Mouse (Mus musculus): ENCODE data around the gene Nfatc2. TPM values are rescaled to one million over a fixed set of nuclear protein-coding genes. Genes with fewer than 3 reads are reported as not detected.

Gene Nfatc2
- polyA plus RNA-seq (2016; fragmentation: Nextera tagmentation; extraction: Ambion mirVana) = 0.54 and 0.61 TPM in 2 replicates

GRCm38 (mm10) chr2:168601491-168602386 lies at the start of gene Nfatc2:
Gene Nfatc2 (minus strand): TSS chr2:168601657.
- Histone ChIP-seq H3K9me3 (replicated peaks) (no peaks in the 10 kb centered on the region), H3K4me1 (peaks cover 32% of the 10 kb centered on the region), H3K27ac (replicated peaks) (peak within 1 kb of the TSS; percentile 81), H3K27me3 (ENCODE audit: low read depth, poor library complexity, severe bottlenecking) (peaks cover 83% of the 10 kb centered on the region), H3K4me3 (peak within 1 kb of the TSS; percentile 70), H3K36me3 (no peaks in the 10 kb centered on the region)
- peak; percentile 71 for DNase-seq (ENCODE audit: low spot score)
- 1% methylated on average over 56 of the region's 56 CpGs for WGBS

- peaks cover 42% of the 10 kb centered on the region for H3K36me3 ChIP-seq
- peaks cover 8% of the 10 kb centered on the region for H3K4me1 ChIP-seq
- no peak overlapping the region for H3K27ac ChIP-seq (replicated peaks)
- H3K9me3 ChIP-seq (replicated peaks) = no peaks in the 10 kb centered on the region
- no peaks in the 10 kb centered on the region for H3K27me3 ChIP-seq (ENCODE audit: low read depth, poor library complexity, severe bottlenecking)
- no peak overlapping the region for H3K4me3 ChIP-seq
- WGBS = 83% methylated on average over 8 of the region's 8 CpGs
- DNase-seq (ENCODE audit: low spot score) = no peak
These were observed 46.7 kb upstream of the Nfatc2 start for GRCm38 (mm10) chr2:168648171-168648570.

DNA sequence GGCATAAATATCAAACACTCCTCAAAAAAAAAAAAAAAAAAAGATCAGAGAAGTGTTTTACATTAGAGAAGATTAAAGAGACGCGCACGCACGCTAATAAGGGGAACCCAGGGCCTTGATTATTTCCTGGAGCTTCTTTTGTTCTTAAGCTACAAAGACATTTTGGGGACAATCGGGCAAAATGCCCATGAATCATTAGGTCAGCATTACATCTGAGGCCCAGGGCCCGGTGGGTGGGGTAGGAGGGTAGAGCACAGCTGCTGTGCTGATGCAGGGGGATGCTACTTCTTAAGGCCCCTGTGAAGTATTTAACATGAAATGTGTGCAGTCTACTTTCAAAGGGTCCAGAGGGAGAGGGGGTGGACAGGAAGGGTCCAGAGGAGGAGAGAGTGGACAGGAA lies 43.4 kb upstream of the Nfatc2 start:
- Histone ChIP-seq H3K36me3 (peaks cover 42% of the 10 kb centered on the region), H3K27me3 (ENCODE audit: low read depth, poor library complexity, severe bottlenecking) (no peaks in the 10 kb centered on the region), H3K27ac (replicated peaks) (peak overlapping the region; percentile 50; the same call in 1 of the 2 replicates), H3K4me1 (peaks cover 21% of the 10 kb centered on the region), H3K4me3 (no peak overlapping the region), H3K9me3 (replicated peaks) (no peaks in the 10 kb centered on the region)
- WGBS = 85% methylated on average over 6 of the region's 6 CpGs
- no peak for DNase-seq (ENCODE audit: low spot score)

- Histone ChIP-seq H3K4me1 (peaks cover 21% of the 10 kb centered on the region), H3K36me3 (peaks cover 36% of the 10 kb centered on the region), H3K9me3 (replicated peaks) (no peaks in the 10 kb centered on the region), H3K4me3 (no peak overlapping the region), H3K27me3 (ENCODE audit: low read depth, poor library complexity, severe bottlenecking) (no peaks in the 10 kb centered on the region), H3K27ac (replicated peaks) (no peak overlapping the region)
- WGBS = 87% methylated on average over 20 of the region's 20 CpGs
- no peak for DNase-seq (ENCODE audit: low spot score)
These were observed 42.2 kb upstream of the Nfatc2 start for GRCm38 (mm10) chr2:168643524-168644177.

- no peak overlapping the region for H3K4me3 ChIP-seq
- no peak for DNase-seq (ENCODE audit: low spot score)
- 67% methylated on average over 11 of the region's 11 CpGs for WGBS
- no peaks in the 10 kb centered on the region for H3K27me3 ChIP-seq (ENCODE audit: low read depth, poor library complexity, severe bottlenecking)
- H3K4me1 ChIP-seq = peaks cover 21% of the 10 kb centered on the region
- peaks cover 31% of the 10 kb centered on the region for H3K36me3 ChIP-seq
- H3K9me3 ChIP-seq (replicated peaks) = no peaks in the 10 kb centered on the region
- H3K27ac ChIP-seq (replicated peaks) = peak overlapping the region; percentile 78
These were observed 40.7 kb upstream of the Nfatc2 start for GRCm38 (mm10) chr2:168642187-168642586.

DNA sequence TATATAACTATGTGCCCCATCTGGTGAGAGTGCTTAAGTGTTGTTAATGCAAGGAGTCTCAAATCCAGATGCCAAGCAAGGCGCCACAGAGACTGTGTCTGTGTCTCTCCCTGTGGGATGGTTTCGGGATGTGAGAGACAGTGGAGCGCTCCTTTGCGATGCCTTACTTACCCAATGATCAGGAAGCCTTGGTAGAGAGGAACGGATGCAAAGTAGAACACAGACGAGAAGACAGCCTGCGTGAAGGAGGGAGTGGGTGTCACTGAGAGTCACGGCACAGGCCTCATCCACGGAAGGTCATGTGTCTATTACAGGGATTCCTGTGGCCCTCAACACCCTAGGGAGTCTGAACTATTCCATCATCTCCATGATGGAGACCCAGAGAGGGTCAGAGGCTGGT lies 39.0 kb upstream of the Nfatc2 start:
- peaks cover 26% of the 10 kb centered on the region for H3K36me3 ChIP-seq
- H3K4me3 ChIP-seq = no peak overlapping the region
- H3K4me1 ChIP-seq = peaks cover 35% of the 10 kb centered on the region
- WGBS = 95% methylated on average over 9 of the region's 9 CpGs
- H3K27ac ChIP-seq (replicated peaks) = no peak overlapping the region
- H3K9me3 ChIP-seq (replicated peaks) = no peaks in the 10 kb centered on the region
- no peaks in the 10 kb centered on the region for H3K27me3 ChIP-seq (ENCODE audit: low read depth, poor library complexity, severe bottlenecking)
- DNase-seq (ENCODE audit: low spot score) = no peak

DNA sequence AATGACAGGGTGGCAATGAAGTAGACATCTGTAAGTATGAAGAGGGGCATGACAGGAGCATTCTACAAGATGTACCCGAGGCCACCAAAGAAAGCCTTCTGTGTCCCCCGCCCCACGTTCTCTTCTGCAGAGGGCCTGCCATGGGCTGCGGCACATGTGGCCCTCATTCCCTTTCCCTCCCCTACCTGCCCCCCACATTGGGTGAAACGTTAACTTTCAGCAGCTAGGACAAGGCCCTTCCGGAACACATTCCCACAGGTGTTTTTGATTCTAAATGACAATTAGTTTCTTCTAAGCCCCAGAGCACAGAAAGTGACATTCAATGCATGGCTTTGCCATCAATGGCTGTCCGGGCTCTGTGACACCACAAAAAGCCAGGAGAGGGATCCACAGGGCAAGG lies 33.4 kb upstream of the Nfatc2 start:
- Histone ChIP-seq H3K36me3 (peaks cover 12% of the 10 kb centered on the region; the same call in 1 of the 2 replicates), H3K9me3 (replicated peaks) (no peaks in the 10 kb centered on the region), H3K4me3 (no peak overlapping the region), H3K27ac (replicated peaks) (no peak overlapping the region), H3K4me1 (peaks cover 23% of the 10 kb centered on the region), H3K27me3 (ENCODE audit: low read depth, poor library complexity, severe bottlenecking) (no peaks in the 10 kb centered on the region)
- WGBS = 80% methylated on average over 7 of the region's 7 CpGs
- DNase-seq (ENCODE audit: low spot score) = no peak

GRCm38 (mm10) chr2:168633301-168633816 lies 31.9 kb upstream of the Nfatc2 start:
- peak overlapping the region; percentile 61 for H3K27ac ChIP-seq (replicated peaks)

GRCm38 (mm10) chr2:168632543-168632942 lies 31.1 kb upstream of the Nfatc2 start:
- Histone ChIP-seq H3K27me3 (ENCODE audit: low read depth, poor library complexity, severe bottlenecking) (no peaks in the 10 kb centered on the region), H3K36me3 (peaks cover 5% of the 10 kb centered on the region; the same call in 1 of the 2 replicates), H3K4me3 (no peak overlapping the region), H3K9me3 (replicated peaks) (no peaks in the 10 kb centered on the region), H3K27ac (replicated peaks) (no peak overlapping the region), H3K4me1 (peaks cover 26% of the 10 kb centered on the region)
- WGBS = 86% methylated on average over 6 of the region's 6 CpGs
- DNase-seq (ENCODE audit: low spot score) = no peak

More at GRCm38 (mm10) chr2:168633301-168633816, 31.9 kb upstream of the Nfatc2 start:
- 64% methylated on average over 14 of the region's 14 CpGs for WGBS
- Histone ChIP-seq H3K36me3 (peaks cover 8% of the 10 kb centered on the region; the same call in 1 of the 2 replicates), H3K27me3 (ENCODE audit: low read depth, poor library complexity, severe bottlenecking) (no peaks in the 10 kb centered on the region), H3K9me3 (replicated peaks) (no peaks in the 10 kb centered on the region), H3K4me3 (no peak overlapping the region), H3K4me1 (peaks cover 23% of the 10 kb centered on the region)
- no peak for DNase-seq (ENCODE audit: low spot score)

DNA sequence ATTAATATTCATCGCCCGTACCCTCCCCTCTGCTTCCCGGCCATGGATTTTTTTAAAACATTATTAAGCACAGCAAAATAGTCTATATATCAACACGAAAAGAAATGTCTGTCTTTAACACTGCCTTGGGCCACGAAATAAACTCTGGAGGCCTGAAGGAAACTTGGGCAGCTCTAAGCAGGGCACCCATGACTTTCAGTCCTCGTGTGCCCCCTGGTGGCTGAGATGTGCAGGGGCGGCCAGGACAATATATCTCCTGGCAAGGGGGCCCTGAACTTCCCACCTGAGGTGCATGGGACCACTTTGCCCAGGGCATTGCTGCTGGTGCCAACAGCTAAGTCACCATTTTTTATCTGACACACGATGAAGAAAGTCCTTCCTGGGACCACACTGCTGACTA lies 27.3 kb upstream of the Nfatc2 start:
- WGBS = 38% methylated on average over 8 of the region's 8 CpGs
- Histone ChIP-seq H3K27me3 (ENCODE audit: low read depth, poor library complexity, severe bottlenecking) (no peaks in the 10 kb centered on the region), H3K9me3 (replicated peaks) (peaks cover 4% of the 10 kb centered on the region), H3K4me3 (no peak overlapping the region), H3K27ac (replicated peaks) (no peak overlapping the region), H3K36me3 (no peaks in the 10 kb centered on the region), H3K4me1 (peaks cover 28% of the 10 kb centered on the region)
- peak; percentile 78 for DNase-seq (ENCODE audit: low spot score)

DNA sequence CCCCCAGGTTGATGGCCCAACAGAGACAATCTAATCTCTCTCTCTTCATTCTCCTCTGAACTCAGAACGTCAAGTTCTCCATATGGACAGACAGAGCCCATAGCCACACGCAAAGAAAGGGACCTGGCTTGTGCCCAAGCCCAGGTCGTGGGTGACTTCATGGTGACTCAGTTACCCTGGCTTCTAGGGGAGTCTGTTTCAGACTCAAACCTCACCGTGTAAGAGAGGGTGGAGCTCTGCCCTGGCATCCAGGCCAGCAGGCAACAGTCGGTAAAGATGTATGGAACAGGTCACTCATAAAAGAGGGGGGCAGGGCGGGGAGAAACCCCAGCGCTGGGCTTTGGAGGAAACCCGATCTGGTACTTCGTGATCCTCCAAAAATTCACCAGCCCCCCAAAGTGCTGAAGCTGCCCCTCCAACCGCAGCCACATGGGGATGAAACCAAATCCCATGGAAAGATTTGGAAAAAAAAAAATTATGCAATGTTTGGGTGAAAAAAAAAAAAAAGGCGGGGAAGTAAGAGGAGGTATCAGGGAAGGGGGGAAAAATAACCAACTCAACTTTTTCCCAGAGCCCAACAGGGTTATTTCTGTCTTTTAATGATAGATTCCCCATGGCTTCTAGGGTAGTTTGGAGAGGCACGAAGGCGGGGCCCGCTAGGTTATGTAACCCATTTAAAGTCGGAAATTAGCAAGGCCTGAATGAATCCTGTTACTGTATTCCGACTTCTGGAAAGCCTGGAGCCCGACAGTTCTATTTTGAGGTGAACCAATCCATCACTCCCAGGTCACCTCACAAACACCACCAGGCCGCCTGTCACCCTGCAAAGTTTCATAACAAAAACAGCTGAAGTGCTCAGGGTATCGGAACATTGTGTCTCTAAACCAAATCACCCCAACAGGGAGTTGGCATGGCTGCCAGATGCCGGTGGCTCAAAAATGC lies 26.6 kb upstream of the Nfatc2 start:
- Histone ChIP-seq H3K27me3 (ENCODE audit: low read depth, poor library complexity, severe bottlenecking) (no peaks in the 10 kb centered on the region), H3K9me3 (replicated peaks) (peaks cover 7% of the 10 kb centered on the region), H3K27ac (replicated peaks) (no peak overlapping the region), H3K4me3 (no peak overlapping the region), H3K36me3 (no peaks in the 10 kb centered on the region), H3K4me1 (peaks cover 21% of the 10 kb centered on the region)
- DNase-seq (ENCODE audit: low spot score) = no peak
- 76% methylated on average over 20 of the region's 20 CpGs for WGBS

DNA sequence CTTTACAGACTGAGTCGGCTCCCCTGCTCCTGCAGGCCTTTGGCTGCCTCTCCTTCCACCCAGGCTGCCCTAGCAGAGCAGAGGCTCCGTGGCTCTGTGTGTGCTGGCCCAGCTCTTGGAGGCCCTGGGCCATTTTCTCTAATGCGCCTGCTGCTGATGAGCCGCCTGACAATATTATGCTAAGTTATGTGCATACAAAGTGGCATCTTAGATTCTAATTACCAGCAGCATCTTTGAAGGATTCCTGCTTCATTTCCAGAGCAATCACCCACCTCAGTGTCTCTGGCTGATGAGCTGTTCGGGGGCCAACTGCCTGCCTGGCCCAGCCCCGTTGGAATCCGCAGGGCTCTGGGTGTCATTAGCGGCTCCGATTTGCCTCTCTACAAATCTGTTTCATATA lies 24.9 kb upstream of the Nfatc2 start:
- H3K36me3 ChIP-seq = no peaks in the 10 kb centered on the region
- peaks cover 7% of the 10 kb centered on the region for H3K9me3 ChIP-seq (replicated peaks)
- H3K4me3 ChIP-seq = no peak overlapping the region
- DNase-seq (ENCODE audit: low spot score) = no peak
- no peaks in the 10 kb centered on the region for H3K27me3 ChIP-seq (ENCODE audit: low read depth, poor library complexity, severe bottlenecking)
- peaks cover 19% of the 10 kb centered on the region for H3K4me1 ChIP-seq
- H3K27ac ChIP-seq (replicated peaks) = peak overlapping the region; percentile 69; the same call in 1 of the 2 replicates
- WGBS = 81% methylated on average over 9 of the region's 9 CpGs

All from midbrain, embryonic 10.5 days (tissue).